Mouse (Mus musculus) forebrain, embryonic 16.5 days (tissue): ENCODE measurements around the gene Kcnf1. TPM values are rescaled to one million over a fixed set of nuclear protein-coding genes. Genes with fewer than 3 reads are reported as not detected.
"Not testable (repeated sequence)": the region's sequence is repeated elsewhere in the genome, so short reads cannot be mapped to it uniquely, and the experiment has no call there.

Source experiments
- ATAC-seq: fragments of 200-750 bp; cut with Nextera tagmentation; 2 replicates; pipeline ENCODE4 v1.8.0; 2017; ENCODE audit warnings: mild to moderate bottlenecking, moderate library complexity
- H3K27ac ChIP-seq: fragments of 300-500 bp; sonication (generic); 2 replicates; pipeline ENCODE4 v1.5.1; 2014; ENCODE audit warnings: low read length, control low read depth
- H3K27me3 ChIP-seq: fragments of 300-500 bp; sonication (generic); replicated peaks from 2 replicates; pipeline ENCODE4 v1.6.1; 2014; ENCODE audit warnings: low read length; ENCODE audit not compliant: control insufficient read depth, insufficient read depth
- H3K36me3 ChIP-seq: fragments of 300-500 bp; sonication (generic); 2 replicates; pipeline ENCODE4 v1.6.1; 2014; ENCODE audit not compliant: control insufficient read depth, insufficient read depth
- H3K4me1 ChIP-seq: fragments of 300-500 bp; sonication (generic); replicated peaks from 2 replicates; pipeline ENCODE4 v1.6.1; 2014; ENCODE audit warnings: low read length; ENCODE audit not compliant: control insufficient read depth, insufficient read depth
- H3K4me2 ChIP-seq: fragments of 300-500 bp; sonication (generic); 2 replicates; pipeline ENCODE4 v1.6.1; 2014; ENCODE audit warnings: mild to moderate bottlenecking, low read length, control low read depth
- H3K4me3 ChIP-seq: fragments of 300-500 bp; sonication (generic); replicated peaks from 2 replicates; pipeline ENCODE4 v1.5.1; 2014; ENCODE audit warnings: mild to moderate bottlenecking, low read length, control low read depth
- H3K9ac ChIP-seq: fragments of 300-500 bp; sonication (generic); replicated peaks from 2 replicates; pipeline ENCODE4 v1.6.1; 2014; ENCODE audit warnings: low read depth, low read length, control low read depth
- H3K9me3 ChIP-seq: fragments of 300-500 bp; sonication (generic); 2 replicates; pipeline ENCODE4 v1.6.1; 2016; ENCODE audit warnings: low read length; ENCODE audit not compliant: control insufficient read depth
- WGBS: fragments of 180-500 bp; shearing (Covaris S2); extraction: QIAGEN DNeasy Blood & Tissue Kit; methylation state at CpG from one replicate; pipeline ENCODE4 v1.1.7; 2014; 5-methylcytosine and 5-hydroxymethylcytosine counted together
- polyA plus RNA-seq: library from polyadenylated mRNA; unstranded; fragments of >200 nt; fragmentation: Nextera tagmentation; extraction: Ambion mirVana; gene quantifications from 2 replicates; pipeline ENCODE4 v1.2.1, GENCODE M21; 2015

The Kcnf1 gene
- polyA plus RNA-seq, 1 experiment from 2014 or later: 6.6 TPM

DNA sequence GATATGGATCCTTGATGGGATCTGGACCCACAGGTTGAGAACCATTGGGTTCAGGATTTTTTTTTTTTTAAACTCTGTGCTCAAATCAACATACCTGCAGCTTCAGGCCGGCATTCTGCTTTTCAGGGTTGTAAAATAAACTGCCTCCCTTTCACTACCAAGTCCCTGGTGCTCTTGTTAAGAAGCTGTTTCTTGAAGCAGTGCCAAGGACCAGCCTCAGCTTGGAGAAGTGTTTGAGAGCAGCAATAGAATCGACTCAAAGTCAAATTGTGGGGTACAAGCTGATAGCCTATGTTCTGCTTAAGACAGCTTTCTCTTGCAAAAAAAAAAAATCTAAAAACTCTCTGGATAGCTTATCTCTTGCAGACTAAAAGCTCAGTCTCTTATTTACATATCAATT lies 34.9 kb downstream of the Kcnf1 start:
- WGBS: 17% methylated on average over 2 of the region's 2 CpGs
- no peak overlapping the region for H3K9ac ChIP-seq
- no peaks in the 10 kb centered on the region for H3K9me3 ChIP-seq
- H3K4me3 ChIP-seq: no peak overlapping the region
- H3K4me1 ChIP-seq: peaks cover 4% of the 10 kb centered on the region; the same call in 1 of the 2 replicates
- no peak overlapping the region for H3K27ac ChIP-seq
- H3K36me3 ChIP-seq: no peaks in the 10 kb centered on the region
- no peaks in the 10 kb centered on the region for H3K27me3 ChIP-seq
- H3K4me2 ChIP-seq: no peak overlapping the region
- ATAC-seq: no peak

DNA sequence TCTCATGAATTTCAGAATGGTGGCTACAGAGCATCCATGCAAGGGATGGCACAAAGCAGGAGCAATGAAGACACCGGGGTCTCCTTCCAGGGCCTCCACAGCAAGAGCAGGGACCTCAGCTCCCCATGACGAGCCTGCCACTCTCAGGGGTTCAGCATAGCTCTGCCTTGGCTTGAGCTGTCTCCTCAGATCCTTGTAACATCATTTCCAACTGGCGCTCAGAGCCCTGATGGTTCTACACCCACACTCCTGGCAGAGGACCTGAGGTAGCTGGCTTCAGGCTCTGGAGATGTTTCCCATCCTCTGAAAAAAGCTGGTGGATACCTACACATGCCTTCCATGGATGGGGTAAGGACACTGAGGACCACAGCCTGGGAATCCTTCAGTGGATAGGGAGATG lies 36.3 kb downstream of the Kcnf1 start:
- H3K4me3 ChIP-seq: no peak overlapping the region
- H3K9me3 ChIP-seq: no peaks in the 10 kb centered on the region
- H3K27me3 ChIP-seq: no peaks in the 10 kb centered on the region
- ATAC-seq: no peak
- H3K4me1 ChIP-seq: peaks cover 4% of the 10 kb centered on the region; the same call in 1 of the 2 replicates
- 80% methylated on average over 3 of the region's 3 CpGs for WGBS
- no peaks in the 10 kb centered on the region for H3K36me3 ChIP-seq
- no peak overlapping the region for H3K9ac ChIP-seq
- no peak overlapping the region for H3K4me2 ChIP-seq
- H3K27ac ChIP-seq: no peak overlapping the region

GRCm38 (mm10) chr12:17134546-17135096 lies 42.1 kb downstream of the Kcnf1 start:
- ATAC-seq: no peak
- no peaks in the 10 kb centered on the region for H3K9me3 ChIP-seq
- no peaks in the 10 kb centered on the region for H3K36me3 ChIP-seq
- 79% methylated on average over 9 of the region's 9 CpGs for WGBS
- no peak overlapping the region for H3K9ac ChIP-seq
- H3K4me3 ChIP-seq: no peak overlapping the region
- H3K4me1 ChIP-seq: no peaks in the 10 kb centered on the region
- H3K27ac ChIP-seq: no peak overlapping the region
- H3K4me2 ChIP-seq: no peak overlapping the region
- no peaks in the 10 kb centered on the region for H3K27me3 ChIP-seq

DNA sequence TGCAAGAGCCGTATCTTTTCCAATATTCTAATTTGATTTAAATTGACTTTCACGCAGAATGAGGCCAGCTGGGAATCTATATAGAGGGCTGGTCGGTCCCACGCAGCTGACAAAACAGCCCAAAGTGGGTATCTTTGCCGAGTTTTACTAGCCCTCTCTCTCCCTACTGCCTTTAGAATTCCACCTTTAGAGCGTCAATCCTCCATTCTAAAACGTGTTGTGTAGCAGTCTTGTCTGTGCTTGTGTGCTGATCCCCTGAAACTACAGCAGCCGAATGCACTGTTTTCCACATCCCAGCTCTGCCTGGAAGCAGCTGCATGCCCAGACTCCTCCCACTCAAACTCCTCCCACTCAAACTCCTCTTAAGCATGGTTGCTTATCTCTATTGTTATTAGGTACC lies 44.4 kb downstream of the Kcnf1 start:
- Histone ChIP-seq H3K4me3 (no peak overlapping the region), H3K36me3 (no peaks in the 10 kb centered on the region), H3K4me2 (no peak overlapping the region), H3K27ac (no peak overlapping the region), H3K27me3 (no peaks in the 10 kb centered on the region), H3K9ac (no peak overlapping the region), H3K4me1 (no peaks in the 10 kb centered on the region), H3K9me3 (no peaks in the 10 kb centered on the region)
- WGBS: 66% methylated on average over 8 of the region's 8 CpGs
- no peak for ATAC-seq

- H3K4me3 ChIP-seq: no peak overlapping the region
- H3K36me3 ChIP-seq: no peaks in the 10 kb centered on the region
- 95% methylated on average over 10 of the region's 10 CpGs for WGBS
- no peaks in the 10 kb centered on the region for H3K9me3 ChIP-seq
- no peaks in the 10 kb centered on the region for H3K27me3 ChIP-seq
- ATAC-seq: no peak
- no peaks in the 10 kb centered on the region for H3K4me1 ChIP-seq
- H3K9ac ChIP-seq: no peak overlapping the region
- H3K27ac ChIP-seq: no peak overlapping the region
- H3K4me2 ChIP-seq: no peak overlapping the region
These were observed 45.1 kb downstream of the Kcnf1 start for GRCm38 (mm10) chr12:17131563-17131962.

DNA sequence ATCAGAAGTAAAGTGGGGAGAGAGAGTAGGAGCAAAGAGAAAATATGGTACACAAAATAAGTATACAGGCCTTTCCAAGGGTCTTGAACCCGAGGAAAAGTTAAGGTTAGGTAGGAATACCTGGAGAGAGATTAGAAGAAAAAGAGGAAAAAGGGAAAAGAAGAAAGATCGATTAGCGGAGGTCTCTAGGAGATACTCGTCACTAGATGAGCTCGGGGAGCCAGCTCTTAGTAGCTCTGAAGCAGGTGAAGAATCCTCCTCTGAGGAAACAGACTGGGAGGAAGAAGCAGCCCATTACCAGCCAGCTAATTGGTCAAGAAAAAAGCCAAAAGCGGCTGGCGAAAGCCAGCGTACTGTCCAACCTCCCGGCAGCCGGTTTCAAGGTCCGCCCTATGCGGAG lies 53.8 kb downstream of the Kcnf1 start:
- not testable (repeated sequence) for H3K36me3 ChIP-seq, H3K9me3 ChIP-seq, H3K27me3 ChIP-seq, H3K4me2 ChIP-seq, H3K27ac ChIP-seq, ATAC-seq, H3K4me1 ChIP-seq, H3K9ac ChIP-seq, H3K4me3 ChIP-seq
- 100% methylated on average over 4 of the region's 12 CpGs for WGBS

Other genes with a start within 250 kb of the Kcnf1 start
- 1.5 and 1.8 TPM in 2 replicates for gene Pqlc3, start 176.5 kb downstream of the Kcnf1 start, polyA plus RNA-seq
- 3.0 and 4.3 TPM in 2 replicates for gene 2410004P03Rik, start 165.2 kb downstream of the Kcnf1 start, polyA plus RNA-seq
- 333 and 384 TPM in 2 replicates for gene Pdia6, start 89.7 kb upstream of the Kcnf1 start, polyA plus RNA-seq
- gene Atp6v1c2, start 152.5 kb upstream of the Kcnf1 start, polyA plus RNA-seq: 0.88 and 1.3 TPM in 2 replicates
- gene Nol10, start 171.6 kb upstream of the Kcnf1 start, polyA plus RNA-seq: 23.5 and 26.3 TPM in 2 replicates